Mouse (Mus musculus): ENCODE measurements around the gene Adig. TPM values are rescaled to one million over a fixed set of nuclear protein-coding genes. Genes with fewer than 3 reads are reported as not detected.

The Adig gene
- total RNA-seq, 4 experiments from 2014 or later = 0.70 to 7.2 (median 6.0) TPM

DNA sequence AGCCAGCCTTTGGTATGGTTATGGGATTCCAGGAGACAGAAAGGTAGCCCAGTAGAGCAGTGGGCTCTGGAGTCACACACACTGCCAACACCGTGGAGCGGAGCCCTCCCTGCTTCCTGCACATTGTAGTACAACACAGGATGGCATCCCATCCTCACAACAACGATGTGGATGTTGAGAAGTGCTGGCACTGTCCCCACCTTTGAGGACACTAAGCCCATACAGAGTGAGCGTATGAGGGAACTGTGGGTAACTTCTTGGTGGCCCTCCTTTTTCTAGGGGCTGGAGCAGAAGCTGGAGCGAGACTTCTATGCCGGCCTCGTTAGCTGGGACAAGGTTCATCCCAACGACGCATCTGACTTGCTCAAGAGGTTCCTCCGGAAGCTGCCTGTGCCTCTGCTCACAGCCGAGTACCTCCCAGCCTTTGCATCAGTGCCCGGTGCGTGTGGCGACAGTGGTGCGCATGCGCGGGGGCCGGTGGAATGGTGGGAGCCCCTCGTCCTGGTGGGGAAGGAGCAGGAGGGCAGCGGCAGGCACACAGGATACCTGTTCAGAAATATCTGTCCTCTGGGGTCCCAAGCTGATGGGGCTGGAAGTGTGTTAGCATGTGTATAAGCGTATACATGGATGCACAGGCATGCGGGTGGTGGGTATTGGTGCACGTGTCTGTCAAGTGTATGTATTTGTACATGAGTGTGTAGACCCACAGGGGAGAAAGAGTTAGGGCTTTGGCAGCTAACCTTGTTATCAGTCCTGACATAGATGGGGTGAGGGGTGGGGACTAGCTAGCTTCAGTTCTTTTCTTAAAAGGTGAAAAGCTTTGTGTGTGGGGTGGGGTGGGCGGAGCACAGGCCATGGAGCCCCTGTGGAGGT lies 37.3 kb downstream of the Adig start:
- no peak for DNase-seq (ENCODE audit: low spot score in 2 of 2)

DNA sequence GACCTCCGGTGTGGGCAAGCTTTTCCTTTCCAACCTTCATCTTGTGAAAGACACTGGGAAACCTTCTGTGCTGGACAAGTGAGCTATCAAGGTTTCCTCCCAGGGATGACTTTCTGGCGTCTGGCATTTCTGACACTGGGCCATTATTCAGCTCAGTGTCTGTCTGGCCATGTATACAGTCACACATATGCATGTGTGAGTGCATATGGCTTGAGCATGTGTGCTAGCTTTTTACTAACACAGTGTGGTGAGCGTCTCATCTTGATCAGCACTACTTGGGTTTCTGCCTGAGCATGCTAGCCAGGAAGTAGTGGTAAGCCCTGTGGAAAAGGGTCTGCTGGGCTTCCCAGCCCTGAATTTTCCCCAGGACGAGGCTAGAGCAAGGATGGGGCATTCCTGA lies 38.9 kb downstream of the Adig start:
- DNase-seq (ENCODE audit: low spot score in 2 of 2) = no peak

DNA sequence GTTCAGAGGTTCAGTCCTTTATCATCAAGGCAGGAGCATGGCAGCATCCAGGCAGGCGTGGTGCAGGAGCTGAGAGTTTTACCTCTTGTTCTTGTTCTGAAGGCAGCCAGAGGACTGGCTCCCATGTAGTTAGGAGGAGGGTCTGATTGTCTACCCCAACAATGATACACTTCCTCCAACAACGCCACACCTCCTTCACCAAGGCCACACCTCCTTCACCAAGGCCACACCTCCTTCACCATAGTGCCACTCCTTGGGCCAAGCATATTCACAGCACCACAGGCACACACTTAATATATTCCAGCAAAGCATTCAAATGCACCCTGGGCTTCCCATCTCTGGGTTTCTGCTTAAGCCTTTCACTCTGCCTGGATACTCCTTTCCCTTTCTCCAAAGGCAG lies 42.9 kb downstream of the Adig start:
- no peak for DNase-seq (ENCODE audit: low spot score in 2 of 2)

DNA sequence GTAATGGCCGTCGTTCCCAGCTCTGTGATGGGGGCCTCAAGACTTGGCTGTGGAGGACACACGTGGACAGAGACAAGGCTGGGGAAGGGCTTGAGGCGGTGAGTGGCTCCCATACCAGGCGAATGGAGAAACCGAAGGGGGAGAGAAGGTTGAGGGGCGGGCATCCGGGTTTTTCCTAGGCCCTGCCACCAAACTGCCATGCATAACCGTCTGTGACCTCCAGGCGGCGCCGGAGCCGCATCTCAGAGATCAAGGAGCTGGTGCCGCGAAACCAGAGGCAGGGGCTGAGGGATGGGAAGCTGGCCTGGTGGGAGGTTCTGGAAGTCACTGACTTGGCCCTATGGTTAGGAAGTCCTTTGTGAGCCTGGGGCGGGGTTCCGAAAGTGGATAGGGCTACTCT lies 44.3 kb downstream of the Adig start:
- DNase-seq (ENCODE audit: low spot score in 2 of 2) = peak; percentile 17 to 22

DNA sequence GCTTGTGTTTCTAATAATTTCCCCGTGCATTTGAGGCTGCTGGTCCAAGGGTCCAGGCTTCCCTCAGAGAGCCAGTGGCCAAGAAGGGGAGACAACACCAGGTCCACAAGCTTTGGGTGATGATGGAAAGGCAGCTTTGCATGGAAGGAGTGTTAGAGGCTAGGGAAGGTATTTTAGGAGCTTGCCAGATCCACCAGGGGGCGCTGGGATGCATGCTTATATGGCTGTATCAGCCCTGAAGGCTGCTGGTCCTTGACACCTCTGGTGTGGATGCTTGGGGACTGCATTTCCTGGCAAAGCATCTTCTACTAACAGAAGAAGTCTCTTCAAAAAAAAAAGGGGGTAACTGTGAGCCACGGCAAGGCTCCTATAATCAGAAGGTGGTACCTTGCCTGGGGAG lies 47.7 kb downstream of the Adig start:
- peak; percentile 17 to 56 for DNase-seq (ENCODE audit: low spot score in 2 of 2)

DNA sequence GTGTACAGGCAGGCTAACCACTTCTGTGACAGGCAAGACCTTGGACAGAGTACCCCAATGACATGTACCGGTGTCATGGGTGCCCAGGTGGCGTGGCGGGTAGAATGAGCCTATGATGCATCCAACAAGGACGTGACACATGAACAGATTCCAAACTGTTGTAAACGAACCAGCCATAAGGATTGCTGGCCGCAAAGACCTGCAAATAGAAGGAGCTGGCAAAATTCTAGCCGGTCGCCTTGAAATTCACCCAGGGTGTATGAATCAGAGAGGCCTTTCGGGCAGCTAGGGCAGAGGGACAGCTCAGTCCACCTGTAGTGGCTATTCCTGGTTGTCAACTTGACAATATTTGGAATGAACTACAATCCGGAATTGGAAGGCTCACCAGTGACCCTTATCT lies 52.0 kb downstream of the Adig start:
- no peak for DNase-seq (ENCODE audit: low spot score in 2 of 2)

DNA sequence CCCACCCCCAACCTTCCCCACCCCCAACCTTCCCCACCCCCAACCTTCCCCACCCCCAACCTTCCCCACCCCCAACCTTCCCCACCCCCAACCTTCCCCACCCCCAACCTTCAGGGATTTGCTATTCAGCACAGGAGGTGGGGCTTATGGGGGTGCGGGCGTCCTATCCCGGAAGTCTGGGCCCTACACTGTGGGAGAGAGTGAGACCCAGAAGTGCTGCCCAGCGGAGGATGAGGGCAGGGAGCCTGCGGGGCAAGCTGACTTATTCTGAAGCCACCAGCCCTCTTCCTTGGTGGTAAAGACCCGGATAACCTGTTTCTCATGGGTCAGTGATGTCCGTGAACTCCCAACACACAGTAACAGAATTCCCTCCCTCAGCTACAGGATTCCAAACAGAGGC lies 52.8 kb downstream of the Adig start:
- peak in 1 of 2 experiments; percentile 12 for DNase-seq (ENCODE audit: low spot score in 2 of 2)

DNA sequence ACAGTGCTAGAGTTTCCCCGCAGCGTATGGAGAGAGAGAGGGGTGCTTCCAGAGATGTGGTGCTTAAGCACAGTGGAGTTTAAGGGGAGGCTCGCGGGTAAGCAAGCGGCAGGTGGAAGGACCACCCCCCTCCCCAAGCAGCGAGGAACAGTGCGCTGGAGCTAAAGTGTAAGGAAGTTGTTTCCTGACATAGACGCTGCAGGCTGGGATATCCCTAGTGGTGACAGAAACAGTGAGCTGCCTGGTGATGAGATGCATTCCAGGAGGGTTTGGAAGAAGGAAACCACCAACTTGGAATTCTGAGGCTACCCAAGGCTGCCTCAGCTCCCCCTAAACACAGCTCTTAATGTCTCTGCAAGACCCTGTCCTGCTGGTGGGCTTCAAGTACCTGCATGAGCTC lies 53.4 kb downstream of the Adig start:
- DNase-seq (ENCODE audit: low spot score in 2 of 2) = no peak

DNA sequence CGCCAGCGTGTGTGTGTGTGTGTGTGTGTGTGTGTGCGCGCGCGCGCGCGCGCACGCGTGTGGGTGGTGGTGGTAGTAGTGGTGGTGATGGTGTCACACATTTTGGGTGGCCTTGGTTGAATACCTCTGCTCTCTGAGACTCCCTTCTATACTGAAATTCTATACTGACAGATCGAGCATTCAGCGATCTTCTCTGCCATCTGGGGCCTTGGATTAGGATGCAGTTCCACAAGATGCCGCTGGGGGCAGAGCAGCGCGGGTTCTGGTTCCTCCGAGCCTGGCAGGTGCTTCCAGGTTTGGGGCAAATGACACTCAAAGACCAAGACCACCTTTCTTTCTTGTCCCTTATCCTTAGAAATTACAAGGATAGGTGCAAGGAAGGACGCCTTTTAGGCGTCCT lies 53.8 kb downstream of the Adig start:
- peak; percentile 15 to 27 for DNase-seq (ENCODE audit: low spot score in 2 of 2)

DNA sequence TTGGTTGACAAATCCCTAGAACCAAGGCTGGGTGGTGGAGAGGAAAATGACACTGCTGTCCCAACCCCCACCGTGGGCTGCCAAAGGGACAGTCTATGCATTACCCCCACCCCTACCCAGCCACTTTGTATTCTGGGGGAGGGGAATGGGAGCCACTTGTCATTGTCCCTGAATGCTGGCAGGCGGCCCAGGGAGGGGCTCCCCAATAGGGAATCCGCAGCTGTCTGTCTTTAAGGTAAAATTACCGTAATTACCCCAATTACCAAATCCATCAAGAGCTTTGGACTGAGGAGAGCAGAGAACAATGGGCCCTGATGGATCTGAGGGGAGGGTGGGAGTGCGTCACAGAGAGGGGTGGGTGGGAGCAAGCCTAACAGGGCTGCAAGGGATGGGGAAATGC lies 54.3 kb downstream of the Adig start:
- DNase-seq (ENCODE audit: low spot score in 2 of 2) = no peak

Other genes with a start within 250 kb of the Adig start
- gene Bpi, start 244.5 kb upstream of the Adig start, total RNA-seq (2022) = not detected
- 1 to 10 TPM; 2.0 to 8.9 (median 6.4) TPM for gene Lbp, start 196.1 kb upstream of the Adig start, total RNA-seq (2022)
- gene Snhg11, start 127.0 kb upstream of the Adig start, total RNA-seq (2022) = under 1 TPM; 0.15 to 0.39 (median 0.26) TPM
- gene Ralgapb, start 92.8 kb upstream of the Adig start, total RNA-seq (2022) = 10 to 100 TPM; 29.3 to 42.2 (median 32.9) TPM
- gene Arhgap40, start 10.2 kb downstream of the Adig start, total RNA-seq (2022) = not detected
- not detected for gene Slc32a1, start 108.2 kb downstream of the Adig start, total RNA-seq (2022)
- 1 to 10 TPM; 2.3 to 3.8 (median 3.2) TPM for gene Actr5, start 122.3 kb downstream of the Adig start, total RNA-seq (2022)
- 1 to 10 TPM; 2.4 to 3.0 (median 2.7) TPM for gene Ppp1r16b, start 162.8 kb downstream of the Adig start, total RNA-seq (2022)

All from gastrocnemius, adult 8-10 months (tissue).